Mouse (Mus musculus) hematopoietic stem cell, adult 5-6 weeks (primary cell): ENCODE results near the gene Gm14391. TPM values are rescaled to one million over a fixed set of nuclear protein-coding genes. Genes with fewer than 3 reads are reported as not detected.

Experiments
- total RNA-seq: library from RNA; stranded (forward); fragments of 172-1452, 232-1000 nt; gene quantifications from 2 replicates; pipeline ENCODE4 v1.2.3, GENCODE M21; 2017

The Gm14391 gene
- total RNA-seq, 1 experiment from 2014 or later: 19.8 TPM

Other genes starting within 250 kb of the Gm14391 start
- not detected in 2 replicates for gene Gm14444, start 196.7 kb downstream of the Gm14391 start, total RNA-seq
- not detected in 2 replicates for gene Gm14393, start 139.1 kb downstream of the Gm14391 start, total RNA-seq
- gene Gm14399, start 64.9 kb downstream of the Gm14391 start, total RNA-seq: 12.6 and 15.7 TPM in 2 replicates
- gene Gm14443, start 31.0 kb downstream of the Gm14391 start, total RNA-seq: 0.89 and 1.9 TPM in 2 replicates
- 6.4 TPM in 1 of 2 replicates, not detected in the other for gene Gm14440, start 68.2 kb upstream of the Gm14391 start, total RNA-seq
- 20.5 and 29.8 TPM in 2 replicates for gene Gm4631, start 131.3 kb upstream of the Gm14391 start, total RNA-seq
- 4.0 and 20.6 TPM in 2 replicates for gene Zfp968, start 165.5 kb upstream of the Gm14391 start, total RNA-seq
- 4.8 and 14.1 TPM in 2 replicates for gene Gm4724, start 228.9 kb upstream of the Gm14391 start, total RNA-seq